Mouse (Mus musculus): ENCODE data around the gene Ell.

DNA sequence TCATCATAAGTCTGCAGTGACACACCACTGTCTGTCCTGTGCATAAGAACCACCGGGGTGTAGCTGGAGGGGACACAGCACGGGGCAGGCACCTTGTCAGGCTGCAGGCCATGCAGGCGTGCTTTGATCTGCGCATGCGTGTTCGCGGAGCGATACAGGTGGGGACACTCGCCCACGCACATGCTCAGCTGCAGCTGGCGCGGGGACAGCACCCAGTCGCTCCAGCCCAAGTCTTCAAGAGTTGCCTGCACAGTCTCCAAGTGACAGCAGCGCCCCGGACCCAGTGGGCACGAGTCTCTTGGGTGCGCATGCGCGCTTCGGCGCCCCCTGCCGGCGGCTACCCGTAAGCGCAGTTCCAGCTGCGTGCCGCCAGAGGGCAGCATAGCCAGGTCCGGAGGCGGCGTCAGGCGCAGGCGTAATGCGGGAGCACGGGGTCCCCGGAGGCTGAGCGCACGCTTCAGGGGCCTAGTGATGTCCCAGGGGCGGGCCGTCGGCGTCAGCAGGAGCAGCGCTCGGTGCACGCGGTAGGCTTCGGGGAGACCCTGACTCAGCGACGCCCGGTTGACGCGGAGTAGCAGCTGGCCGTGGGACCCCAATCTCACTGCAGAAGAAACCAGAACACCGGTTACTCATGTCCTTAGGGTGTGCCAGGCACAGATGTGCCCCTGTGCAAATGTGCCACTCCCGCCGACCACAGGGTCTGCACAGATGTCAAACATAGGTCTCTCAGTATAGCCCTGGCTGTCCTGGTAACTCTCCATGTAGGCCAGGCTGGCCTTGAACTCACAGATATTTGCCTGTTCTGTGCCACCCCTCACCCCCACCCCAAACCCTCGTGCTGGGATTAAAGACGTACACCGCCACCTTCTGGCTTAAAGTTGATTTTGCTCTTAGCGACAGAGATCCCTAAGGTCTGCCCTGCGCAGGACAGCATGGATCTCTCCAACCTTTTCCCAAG is 90.6 kb downstream of the Ell start:
- TF ChIP-seq CTCF (IDR thresholded peaks at IDR 0.05; ENCODE audit: borderline replicate concordance, insufficient read depth, low read depth, low read length), result peak; percentile 100
- peak; percentile 65 for TF ChIP-seq POLR2A (IDR thresholded peaks at IDR 0.05; ENCODE audit: borderline replicate concordance, insufficient read depth, low read length)
